Comparison of ENCODE assay signal across 1 mouse cellular context in the genomic region with DNA sequence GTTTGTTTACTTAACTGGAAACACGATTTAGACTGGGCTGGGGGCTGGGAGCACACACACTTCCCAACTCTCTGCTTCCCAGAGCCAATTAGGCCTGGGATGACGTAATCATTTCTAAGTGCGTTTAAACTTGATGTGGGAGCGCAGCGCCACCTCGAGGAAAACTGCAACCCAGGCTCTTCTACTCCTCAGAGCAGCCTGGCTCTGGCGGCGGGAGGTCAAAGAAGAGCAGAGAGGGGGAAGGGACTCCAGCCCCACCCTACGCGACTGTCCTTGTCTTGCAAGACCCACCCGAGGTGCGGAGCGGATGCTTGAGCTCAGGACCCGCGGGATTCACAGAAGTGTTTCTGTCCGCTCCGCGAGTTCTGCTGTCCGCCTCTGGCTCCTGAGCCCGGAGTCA.
A peak's percentile ranks its signal among the peaks of the same experiment; 100 is the strongest.
TF ChIP-seq lines count a peak whose summit lies in the region.

No protein-coding gene starts in this region.

TF ChIP-seq in CH12.LX, 34 proteins besides CTCF, POLR2A, EP300 and RAD21 (continued from another document):
- TF ChIP-seq ELF1 (IDR thresholded peaks at IDR 0.05; ENCODE audit: low read depth, low read length) (no peak; the same call in 1 of the 2 replicates), CHD2 (IDR thresholded peaks at IDR 0.05; ENCODE audit: low read length) (0 out of 2 replicates have a peak, but pooled peaks have one; percentile 24)
TF ChIP-seq in CH12.LX: peak in this region for 9.
